Mouse (Mus musculus) midbrain, postnatal 0 days (tissue): ENCODE data around the gene Esyt2. TPM values are rescaled to one million over a fixed set of nuclear protein-coding genes. Genes with fewer than 3 reads are reported as not detected.

Experiments used
- ATAC-seq: fragments of 200-750 bp; cut with Nextera tagmentation; 2 replicates; pipeline ENCODE4 v1.8.0; 2017; ENCODE audit warnings: moderate number of reproducible peaks, mild to moderate bottlenecking, moderate TSS enrichment, moderate library complexity; ENCODE audit not compliant: low FRiP score
- DNase-seq: peaks from one replicate; pipeline ENCODE4 v3.0.0-alpha.2; 2015; ENCODE audit warnings: low spot score
- H3K27ac ChIP-seq: fragments of 300-500 bp; sonication (generic); 2 replicates; pipeline ENCODE4 v1.5.1; 2014; ENCODE audit warnings: low read depth, mild to moderate bottlenecking, low read length, mixed read lengths
- H3K27me3 ChIP-seq: fragments of 300-500 bp; sonication (generic); 2 replicates; pipeline ENCODE4 v1.6.1; 2014; ENCODE audit warnings: low read length, control low read depth, mixed read lengths; ENCODE audit not compliant: insufficient read depth
- H3K36me3 ChIP-seq: fragments of 300-500 bp; sonication (generic); 2 replicates; pipeline ENCODE4 v1.6.1; 2014; ENCODE audit warnings: low read length, control low read depth, mixed read lengths; ENCODE audit not compliant: insufficient read depth
- H3K4me1 ChIP-seq: fragments of 300-500 bp; sonication (generic); 2 replicates; pipeline ENCODE4 v1.6.1; 2014; ENCODE audit warnings: mild to moderate bottlenecking, control low read depth, antibody characterized with exemption, low read length, mixed read lengths; ENCODE audit not compliant: insufficient read depth
- H3K4me2 ChIP-seq: fragments of 300-500 bp; sonication (generic); 2 replicates; pipeline ENCODE4 v1.6.1; 2014; ENCODE audit warnings: low read depth, mild to moderate bottlenecking, low read length, mixed read lengths; ENCODE audit not compliant: poor library complexity, severe bottlenecking
- H3K4me3 ChIP-seq: fragments of 300-500 bp; sonication (generic); 2 replicates; pipeline ENCODE4 v1.5.1; 2014; ENCODE audit warnings: low read depth, mild to moderate bottlenecking, low read length, moderate library complexity
- H3K9ac ChIP-seq: fragments of 300-500 bp; sonication (generic); replicated peaks from 2 replicates; pipeline ENCODE4 v1.6.1; 2014; ENCODE audit warnings: mild to moderate bottlenecking, low read length, moderate library complexity, mixed read lengths; ENCODE audit not compliant: poor library complexity, severe bottlenecking
- H3K9me3 ChIP-seq: fragments of 300-500 bp; sonication (generic); 2 replicates; pipeline ENCODE4 v1.6.1; 2016; ENCODE audit warnings: low read length, control low read depth
- CTCF ChIP-seq: IDR thresholded peaks from 2 replicates; pipeline ENCODE4 v1.5.1; 2016; ENCODE audit warnings: antibody characterized with exemption, mild to moderate bottlenecking
- WGBS: fragments of 180-500 bp; shearing (Covaris S2); extraction: QIAGEN DNeasy Blood & Tissue Kit; methylation state at CpG from one replicate; pipeline ENCODE4 v1.1.7; 2014; 5-methylcytosine and 5-hydroxymethylcytosine counted together
- polyA plus RNA-seq: library from polyadenylated mRNA; unstranded; fragments of >200 nt; fragmentation: Nextera tagmentation; extraction: Ambion mirVana; gene quantifications from 2 replicates; pipeline ENCODE4 v1.2.1, GENCODE M21; 2015
- total RNA-seq: library from RNA; depleted of rRNA; stranded (reverse); fragments of >200 nt; gene quantifications from 2 replicates; pipeline ENCODE4 v1.2.3, GENCODE M21; 2014

The Esyt2 gene
- total and polyA plus RNA-seq, 2 experiments from 2014 or later: 8.6 to 35.1 TPM

DNA sequence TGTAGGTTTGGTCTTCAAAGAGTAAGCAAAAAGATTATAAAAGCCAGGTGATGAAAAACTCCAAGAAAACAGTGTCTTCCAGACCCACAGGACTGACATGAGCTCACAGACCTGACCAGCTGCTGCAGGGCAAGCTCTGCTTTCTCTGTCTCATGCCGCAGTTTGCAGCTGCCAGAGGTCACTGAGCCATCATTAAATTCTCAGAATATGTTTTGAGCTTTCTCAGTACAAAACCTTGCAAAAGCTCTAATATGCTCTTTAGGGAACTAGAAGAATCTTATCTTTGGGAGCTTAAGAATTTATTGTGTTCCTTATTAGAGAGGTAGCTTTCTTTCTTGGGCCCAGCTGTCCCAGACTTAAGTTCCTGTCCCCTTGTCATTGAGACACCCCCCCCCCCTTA, 25.0 kb downstream of the Esyt2 start:
- WGBS: 39% methylated on average over 1 of the region's 1 CpGs
- no peak for ATAC-seq

DNA sequence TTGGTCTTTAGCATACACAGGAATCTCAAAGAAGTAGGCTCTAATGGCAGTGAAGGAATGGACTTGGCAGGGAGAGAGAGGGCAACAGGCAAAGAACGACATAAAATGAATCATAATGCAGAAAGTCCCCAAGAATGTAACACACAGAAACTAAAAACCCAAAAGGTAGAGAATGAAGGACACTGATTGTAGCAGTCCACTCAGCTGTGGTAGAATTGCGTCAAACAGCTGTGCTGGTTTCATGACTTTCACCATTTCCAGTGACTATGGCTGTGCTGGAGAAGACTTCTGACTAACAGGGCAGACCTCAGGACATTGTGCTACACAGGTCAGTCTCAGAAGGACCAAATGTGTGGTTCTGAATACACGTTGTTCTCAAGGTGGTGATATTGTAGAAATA, 26.9 kb downstream of the Esyt2 start:
- WGBS: 89% methylated on average over 3 of the region's 3 CpGs
- DNase-seq (no peak), ATAC-seq (no peak)
- H3K27ac ChIP-seq: no peak overlapping the region
- no peak overlapping the region for H3K4me3 ChIP-seq
- H3K36me3 ChIP-seq: no peaks in the 10 kb centered on the region
- no peaks in the 10 kb centered on the region for H3K4me1 ChIP-seq
- no peaks in the 10 kb centered on the region for H3K27me3 ChIP-seq
- TF ChIP-seq CTCF: no peak
- H3K9me3 ChIP-seq: no peaks in the 10 kb centered on the region
- H3K4me2 ChIP-seq: no peak overlapping the region
- H3K9ac ChIP-seq: no peak overlapping the region

More for the DNA sequence above, 25.0 kb downstream of the Esyt2 start:
- Histone ChIP-seq H3K27me3 (no peaks in the 10 kb centered on the region), H3K4me3 (no peak overlapping the region), H3K9ac (no peak overlapping the region), H3K4me1 (no peaks in the 10 kb centered on the region), H3K27ac (no peak overlapping the region), H3K9me3 (no peaks in the 10 kb centered on the region), H3K4me2 (no peak overlapping the region), H3K36me3 (no peaks in the 10 kb centered on the region)
- DNase-seq: no peak
- no peak for TF ChIP-seq CTCF

DNA sequence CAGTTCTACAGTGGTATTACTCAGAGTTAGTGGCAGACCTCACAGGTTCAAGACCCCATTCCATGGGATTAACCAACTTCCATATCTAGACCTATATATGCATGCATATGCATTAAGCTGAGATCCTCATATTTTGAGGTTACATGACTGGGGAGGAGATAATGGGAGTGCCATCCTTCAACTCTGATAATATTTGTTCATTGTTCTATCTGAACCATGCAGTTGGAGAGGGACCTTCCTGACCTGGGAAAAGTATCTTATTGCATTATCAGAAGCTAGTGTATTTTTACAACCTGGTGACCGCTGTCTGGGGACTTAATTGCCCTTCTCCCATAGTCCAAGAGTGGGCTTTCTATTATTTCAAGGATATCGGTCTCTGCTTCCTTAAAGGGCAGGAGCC, 27.6 kb downstream of the Esyt2 start:
- 95% methylated on average over 2 of the region's 2 CpGs for WGBS
- Histone ChIP-seq H3K9ac (no peak overlapping the region), H3K4me1 (no peaks in the 10 kb centered on the region), H3K9me3 (no peaks in the 10 kb centered on the region), H3K4me3 (no peak overlapping the region), H3K27me3 (no peaks in the 10 kb centered on the region), H3K4me2 (no peak overlapping the region), H3K27ac (no peak overlapping the region), H3K36me3 (no peaks in the 10 kb centered on the region)
- DNase-seq (no peak), ATAC-seq (no peak)
- no peak for TF ChIP-seq CTCF

DNA sequence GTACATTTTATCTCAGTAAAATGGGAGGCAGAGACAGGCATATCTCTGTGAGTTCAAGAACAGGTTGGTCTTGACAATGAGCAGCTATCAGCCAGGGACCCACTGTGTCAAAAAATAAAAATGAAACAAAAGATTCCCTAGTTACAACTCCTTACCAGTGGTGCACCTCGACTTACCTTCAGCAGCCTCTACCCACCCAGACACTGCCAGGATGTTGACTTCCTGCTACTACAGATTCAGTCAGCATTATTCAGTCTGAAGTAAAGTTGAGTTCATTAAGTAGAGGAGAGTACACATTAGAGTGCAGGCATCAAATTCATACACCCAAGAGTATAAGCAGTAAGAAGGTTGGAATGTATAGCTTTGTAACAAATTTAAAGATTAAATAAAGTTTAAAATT, 32.8 kb downstream of the Esyt2 start:
- Histone ChIP-seq H3K4me1 (no peaks in the 10 kb centered on the region), H3K27ac (no peak overlapping the region), H3K36me3 (no peaks in the 10 kb centered on the region), H3K9me3 (no peaks in the 10 kb centered on the region), H3K9ac (no peak overlapping the region), H3K4me3 (no peak overlapping the region), H3K4me2 (no peak overlapping the region), H3K27me3 (no peaks in the 10 kb centered on the region)
- ATAC-seq: no peak
- DNase-seq: no peak
- WGBS: 97% methylated on average over 1 of the region's 1 CpGs
- no peak for TF ChIP-seq CTCF

DNA sequence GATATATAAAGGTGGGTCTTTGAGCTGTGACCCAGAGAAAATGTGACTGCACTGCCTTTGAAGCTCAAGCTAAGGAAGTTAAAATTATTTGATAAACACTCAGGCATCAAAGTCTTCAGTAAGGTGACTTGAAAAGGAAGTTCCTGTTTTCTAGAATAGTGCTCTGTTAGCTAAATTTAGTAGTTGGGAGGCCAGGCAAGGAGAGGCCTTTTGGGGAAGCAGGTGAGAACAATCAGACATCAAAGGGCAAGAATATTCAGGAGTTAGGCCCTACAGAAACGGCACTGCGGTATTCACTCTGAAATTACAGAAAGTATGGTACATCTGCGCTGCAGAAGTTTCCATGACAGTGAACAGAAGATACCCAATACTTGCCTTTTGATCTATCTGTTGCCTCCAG, 34.5 kb downstream of the Esyt2 start:
- TF ChIP-seq CTCF: no peak
- H3K36me3 ChIP-seq: no peaks in the 10 kb centered on the region
- no peak overlapping the region for H3K9ac ChIP-seq
- no peak for ATAC-seq
- H3K4me2 ChIP-seq: no peak overlapping the region
- no peak overlapping the region for H3K4me3 ChIP-seq
- no peak for DNase-seq
- H3K9me3 ChIP-seq: no peaks in the 10 kb centered on the region
- no peaks in the 10 kb centered on the region for H3K4me1 ChIP-seq
- 88% methylated on average over 3 of the region's 3 CpGs for WGBS
- no peak overlapping the region for H3K27ac ChIP-seq
- no peaks in the 10 kb centered on the region for H3K27me3 ChIP-seq

DNA sequence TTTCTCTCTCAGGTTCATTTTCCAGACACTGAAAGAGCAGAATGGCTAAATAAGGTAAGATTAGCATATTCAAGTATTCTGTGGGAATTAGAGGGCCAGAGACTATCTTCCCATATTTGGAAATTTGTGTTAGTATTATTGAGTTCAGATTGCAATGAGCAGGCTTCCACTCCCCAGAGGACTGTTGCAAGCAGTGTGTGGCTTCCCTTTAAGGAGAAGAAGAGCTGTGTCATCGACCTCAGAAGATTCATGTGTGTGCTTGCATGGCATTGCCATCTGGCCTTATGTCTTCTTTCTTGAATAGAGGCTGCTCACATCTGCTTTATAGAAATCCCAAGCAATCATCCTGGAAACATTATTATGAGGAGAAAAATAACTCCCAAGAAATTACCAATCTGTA, 36.8 kb downstream of the Esyt2 start:
- Histone ChIP-seq H3K4me2 (no peak overlapping the region), H3K9ac (no peak overlapping the region), H3K27me3 (no peaks in the 10 kb centered on the region), H3K4me3 (no peak overlapping the region), H3K27ac (no peak overlapping the region), H3K36me3 (no peaks in the 10 kb centered on the region), H3K9me3 (no peaks in the 10 kb centered on the region), H3K4me1 (no peaks in the 10 kb centered on the region)
- ATAC-seq (no peak), DNase-seq (no peak)
- WGBS: 78% methylated on average over 1 of the region's 1 CpGs
- TF ChIP-seq CTCF: no peak
